Mouse (Mus musculus) layer of hippocampus, postnatal 36 days (tissue): ENCODE measurements at regions not wholly inside any gene's neighbourhood (a gene's known extent, or its start where the extent isn't known, plus 50 kb on each side); places are given as distances from the start of the nearest gene placed in this dataset.

ENCODE experiments used
- DNase-seq, 2 experiments: peaks; one replicate each; pipeline ENCODE4 v3.0.0; 2022

GRCm38 (mm10) chrX:166725761-166726503 is 140.4 kb upstream of the Egfl6 start:
- DNase-seq, result no peak

GRCm38 (mm10) chrX:166718075-166718474 is 132.6 kb upstream of the Egfl6 start:
- no peak for DNase-seq

GRCm38 (mm10) chrX:166709306-166709705 is 123.8 kb upstream of the Egfl6 start:
- DNase-seq, result no peak

GRCm38 (mm10) chrX:166708106-166708505 is 122.6 kb upstream of the Egfl6 start:
- no peak for DNase-seq

- no peak for DNase-seq
These were observed 121.5 kb upstream of the Egfl6 start for GRCm38 (mm10) chrX:166707029-166707428.

- no peak for DNase-seq
These were observed 118.8 kb upstream of the Egfl6 start for GRCm38 (mm10) chrX:166704311-166704710.

GRCm38 (mm10) chrX:166694219-166694618 is 108.7 kb upstream of the Egfl6 start:
- DNase-seq, result no peak

GRCm38 (mm10) chrX:166688779-166689178 is 103.3 kb upstream of the Egfl6 start:
- no peak for DNase-seq

GRCm38 (mm10) chrX:166673404-166673803 is 87.9 kb upstream of the Egfl6 start:
- no peak for DNase-seq

- no peak for DNase-seq
These were observed 87.1 kb upstream of the Egfl6 start for GRCm38 (mm10) chrX:166672617-166673016.

GRCm38 (mm10) chrX:166671853-166672252 is 86.3 kb upstream of the Egfl6 start:
- no peak for DNase-seq

GRCm38 (mm10) chrX:166666304-166666703 is 80.8 kb upstream of the Egfl6 start:
- no peak for DNase-seq

- peak in 1 of 2 experiments; percentile 10 for DNase-seq
These were observed 76.3 kb upstream of the Egfl6 start for GRCm38 (mm10) chrX:166661808-166662207.

GRCm38 (mm10) chrX:166661043-166661718 is 75.7 kb upstream of the Egfl6 start:
- DNase-seq, result peak; percentile 44 to 56

GRCm38 (mm10) chrX:166660715-166661042 is 75.2 kb upstream of the Egfl6 start:
- DNase-seq, result no peak

- peak in 1 of 2 experiments; percentile 24 for DNase-seq
These were observed 66.9 kb upstream of the Egfl6 start for GRCm38 (mm10) chrX:166652400-166652799.

- DNase-seq, result no peak
These were observed 60.2 kb upstream of the Egfl6 start for GRCm38 (mm10) chrX:166645713-166646112.

GRCm38 (mm10) chrX:166641256-166641655 is 55.7 kb upstream of the Egfl6 start:
- no peak for DNase-seq

- DNase-seq, result no peak
These were observed 54.7 kb upstream of the Egfl6 start for GRCm38 (mm10) chrX:166640258-166640657.
